Mouse (Mus musculus): ENCODE measurements around the gene Osbp2. TPM values are rescaled to one million over a fixed set of nuclear protein-coding genes. Genes with fewer than 3 reads are reported as not detected.

Osbp2 gene
- polyA plus RNA-seq, 1 experiment, result 0.52 TPM

GRCm38 (mm10) chr11:3685431-3685830, 178.3 kb downstream of the Osbp2 start:
- Histone ChIP-seq H3K27ac (ENCODE audit: insufficient read depth, low read depth, low read length) (no peak overlapping the region), H3K4me1 (ENCODE audit: control insufficient read depth, insufficient read depth, insufficient read length, low read length) (no peaks in the 10 kb centered on the region), H3K4me3 (ENCODE audit: low read depth, low read length) (no peak overlapping the region), H3K27me3 (ENCODE audit: control insufficient read depth, insufficient read depth, low read length) (no peaks in the 10 kb centered on the region), H3K36me3 (ENCODE audit: control insufficient read depth, insufficient read depth, low read length) (peaks cover 68% of the 10 kb centered on the region)
- 95% methylated on average over 8 of the region's 8 CpGs for WGBS
- TF ChIP-seq POLR2A (IDR thresholded peaks at IDR 0.05; ENCODE audit: low read depth, low read length), result no peak
- TF ChIP-seq CTCF (IDR thresholded peaks at IDR 0.05; ENCODE audit: extremely low read depth, insufficient read length, insufficient replicate concordance, low read depth, low read length), result no peak

GRCm38 (mm10) chr11:3684723-3685430, 178.8 kb downstream of the Osbp2 start:
- peaks cover 70% of the 10 kb centered on the region for H3K36me3 ChIP-seq (ENCODE audit: control insufficient read depth, insufficient read depth, low read length)

GRCm38 (mm10) chr11:3684232-3684631, 179.5 kb downstream of the Osbp2 start:
- TF ChIP-seq POLR2A (IDR thresholded peaks at IDR 0.05; ENCODE audit: low read depth, low read length), result no peak
- TF ChIP-seq CTCF (IDR thresholded peaks at IDR 0.05; ENCODE audit: extremely low read depth, insufficient read length, insufficient replicate concordance, low read depth, low read length), result no peak
- H3K4me3 ChIP-seq (ENCODE audit: low read depth, low read length), result no peak overlapping the region
- WGBS, result 100% methylated on average over 1 of the region's 1 CpGs
- peaks cover 70% of the 10 kb centered on the region for H3K36me3 ChIP-seq (ENCODE audit: control insufficient read depth, insufficient read depth, low read length)
- H3K27me3 ChIP-seq (ENCODE audit: control insufficient read depth, insufficient read depth, low read length), result no peaks in the 10 kb centered on the region
- H3K27ac ChIP-seq (ENCODE audit: insufficient read depth, low read depth, low read length), result no peak overlapping the region
- no peaks in the 10 kb centered on the region for H3K4me1 ChIP-seq (ENCODE audit: control insufficient read depth, insufficient read depth, insufficient read length, low read length)

More at GRCm38 (mm10) chr11:3684723-3685430, 178.8 kb downstream of the Osbp2 start:
- no peak overlapping the region for H3K27ac ChIP-seq (ENCODE audit: insufficient read depth, low read depth, low read length)
- no peak for TF ChIP-seq POLR2A (IDR thresholded peaks at IDR 0.05; ENCODE audit: low read depth, low read length)
- TF ChIP-seq CTCF (IDR thresholded peaks at IDR 0.05; ENCODE audit: extremely low read depth, insufficient read length, insufficient replicate concordance, low read depth, low read length), result no peak
- no peak overlapping the region for H3K4me3 ChIP-seq (ENCODE audit: low read depth, low read length)
- WGBS, result 92% methylated on average over 5 of the region's 5 CpGs
- no peaks in the 10 kb centered on the region for H3K27me3 ChIP-seq (ENCODE audit: control insufficient read depth, insufficient read depth, low read length)
- H3K4me1 ChIP-seq (ENCODE audit: control insufficient read depth, insufficient read depth, insufficient read length, low read length), result no peaks in the 10 kb centered on the region

- peaks cover 69% of the 10 kb centered on the region for H3K36me3 ChIP-seq (ENCODE audit: control insufficient read depth, insufficient read depth, low read length)
- no peaks in the 10 kb centered on the region for H3K4me1 ChIP-seq (ENCODE audit: control insufficient read depth, insufficient read depth, insufficient read length, low read length)
- no peak overlapping the region for H3K27ac ChIP-seq (ENCODE audit: insufficient read depth, low read depth, low read length)
- no peak overlapping the region for H3K4me3 ChIP-seq (ENCODE audit: low read depth, low read length)
- no peaks in the 10 kb centered on the region for H3K27me3 ChIP-seq (ENCODE audit: control insufficient read depth, insufficient read depth, low read length)
- 93% methylated on average over 11 of the region's 11 CpGs for WGBS
- no peak for TF ChIP-seq POLR2A (IDR thresholded peaks at IDR 0.05; ENCODE audit: low read depth, low read length)
- no peak for TF ChIP-seq CTCF (IDR thresholded peaks at IDR 0.05; ENCODE audit: extremely low read depth, insufficient read length, insufficient replicate concordance, low read depth, low read length)
Measured at GRCm38 (mm10) chr11:3683696-3684095, 180.0 kb downstream of the Osbp2 start.

GRCm38 (mm10) chr11:3679771-3680170, 183.9 kb downstream of the Osbp2 start:
- Histone ChIP-seq H3K27ac (ENCODE audit: insufficient read depth, low read depth, low read length) (no peak overlapping the region), H3K4me3 (ENCODE audit: low read depth, low read length) (no peak overlapping the region), H3K4me1 (ENCODE audit: control insufficient read depth, insufficient read depth, insufficient read length, low read length) (no peaks in the 10 kb centered on the region), H3K27me3 (ENCODE audit: control insufficient read depth, insufficient read depth, low read length) (no peaks in the 10 kb centered on the region), H3K36me3 (ENCODE audit: control insufficient read depth, insufficient read depth, low read length) (peaks cover 65% of the 10 kb centered on the region)
- TF ChIP-seq CTCF (IDR thresholded peaks at IDR 0.05; ENCODE audit: extremely low read depth, insufficient read length, insufficient replicate concordance, low read depth, low read length) (no peak), POLR2A (IDR thresholded peaks at IDR 0.05; ENCODE audit: low read depth, low read length) (no peak)
- WGBS, result 97% methylated on average over 3 of the region's 3 CpGs

- H3K4me1 ChIP-seq (ENCODE audit: control insufficient read depth, insufficient read depth, insufficient read length, low read length), result no peaks in the 10 kb centered on the region
- WGBS, result 78% methylated on average over 6 of the region's 6 CpGs
- no peaks in the 10 kb centered on the region for H3K27me3 ChIP-seq (ENCODE audit: control insufficient read depth, insufficient read depth, low read length)
- no peak overlapping the region for H3K27ac ChIP-seq (ENCODE audit: insufficient read depth, low read depth, low read length)
- peaks cover 56% of the 10 kb centered on the region for H3K36me3 ChIP-seq (ENCODE audit: control insufficient read depth, insufficient read depth, low read length)
- no peak overlapping the region for H3K4me3 ChIP-seq (ENCODE audit: low read depth, low read length)
- TF ChIP-seq CTCF (IDR thresholded peaks at IDR 0.05; ENCODE audit: extremely low read depth, insufficient read length, insufficient replicate concordance, low read depth, low read length), result no peak
- TF ChIP-seq POLR2A (IDR thresholded peaks at IDR 0.05; ENCODE audit: low read depth, low read length), result no peak
Measured at GRCm38 (mm10) chr11:3677204-3677603, 186.5 kb downstream of the Osbp2 start.

- Histone ChIP-seq H3K36me3 (ENCODE audit: control insufficient read depth, insufficient read depth, low read length) (peaks cover 58% of the 10 kb centered on the region), H3K4me1 (ENCODE audit: control insufficient read depth, insufficient read depth, insufficient read length, low read length) (no peaks in the 10 kb centered on the region), H3K4me3 (ENCODE audit: low read depth, low read length) (no peak overlapping the region), H3K27me3 (ENCODE audit: control insufficient read depth, insufficient read depth, low read length) (no peaks in the 10 kb centered on the region), H3K27ac (ENCODE audit: insufficient read depth, low read depth, low read length) (no peak overlapping the region)
- WGBS, result 80% methylated on average over 5 of the region's 5 CpGs
- TF ChIP-seq CTCF (IDR thresholded peaks at IDR 0.05; ENCODE audit: extremely low read depth, insufficient read length, insufficient replicate concordance, low read depth, low read length), result no peak
- no peak for TF ChIP-seq POLR2A (IDR thresholded peaks at IDR 0.05; ENCODE audit: low read depth, low read length)
Measured at GRCm38 (mm10) chr11:3676423-3676822, 187.3 kb downstream of the Osbp2 start.

Measured in small intestine, adult 2 months (tissue).